Mouse (Mus musculus) E14TG2a.4 (cell line): ENCODE results near the gene Fam110c.

Source experiments
- CTCF ChIP-seq: conservative IDR thresholded peaks from 2 replicates; pipeline ENCODE4 v1.5.1; 2014; ENCODE audit warnings: low read length
- NANOG ChIP-seq: IDR thresholded peaks from 2 replicates; pipeline ENCODE4 v1.6.1; 2014; ENCODE audit warnings: borderline replicate concordance, low read length, mixed read lengths
- POU5F1 ChIP-seq: IDR thresholded peaks from 2 replicates; pipeline ENCODE4 v1.6.1; 2014; ENCODE audit warnings: low read length, borderline replicate concordance

GRCm38 (mm10) chr12:31060245-31060644 is 13.4 kb upstream of the Fam110c start:
- TF ChIP-seq CTCF (no peak), POU5F1 (no peak), NANOG (no peak)
